Comparison of ENCODE assay signal across 23 mouse cellular contexts in genomic region chr12:89831300-89831699, GRCm38 (mm10).
DNase-seq lines count a peak whose midpoint lies in the region; ATAC-seq and TF ChIP-seq lines count a peak whose summit lies in the region.
"Had no signal": no experiment of that assay in that cellular context is flagged by ENCODE, and none has a peak within 500 bp of the region (broad histone marks: within the 10 kb centered on the region; RNA-seq: fewer than 3 reads in every experiment).

No protein-coding gene starts in this region.

- no peak overlapping the region for H3K4me3 ChIP-seq in kidney, embryonic 15.5 days (replicated peaks)
- no peak overlapping the region for H3K4me3 ChIP-seq in kidney, postnatal 0 days (replicated peaks; ENCODE audit: low read depth, low read length)
- H3K4me3 ChIP-seq in myocyte: peak overlapping the region; percentile 2
- H3K4me3 ChIP-seq in liver, embryonic 12.5 days: no peak overlapping the region
- H3K4me3 ChIP-seq: embryonic facial prominence, embryonic 10.5 days; embryonic facial prominence, embryonic 12.5 days; forebrain, embryonic 13.5 days; forebrain, embryonic 15.5 days had no signal

- H3K27me3 ChIP-seq in kidney, embryonic 15.5 days: no peaks in the 10 kb centered on the region
- no peaks in the 10 kb centered on the region for H3K27me3 ChIP-seq in kidney, postnatal 0 days (ENCODE audit: insufficient read depth, low read length)
- H3K27me3 ChIP-seq in myocyte (ENCODE audit: control insufficient read depth, insufficient read depth, insufficient read length): no peaks in the 10 kb centered on the region
- H3K27me3 ChIP-seq in liver, embryonic 12.5 days (replicated peaks): no peaks in the 10 kb centered on the region
- H3K27me3 ChIP-seq: CH12.LX; embryonic facial prominence, embryonic 12.5 days; forebrain, embryonic 13.5 days; forebrain, embryonic 15.5 days; Patski had no signal

- no peaks in the 10 kb centered on the region for H3K79me2 ChIP-seq in myocyte (ENCODE audit: control insufficient read depth, insufficient read depth)

- no peak overlapping the region for H3K9ac ChIP-seq in kidney, embryonic 15.5 days
- H3K9ac ChIP-seq in kidney, postnatal 0 days (ENCODE audit: low read depth, low read length): no peak overlapping the region
- no peak overlapping the region for H3K9ac ChIP-seq in liver, embryonic 12.5 days
- H3K9ac ChIP-seq: embryonic facial prominence, embryonic 12.5 days; forebrain, embryonic 13.5 days; forebrain, embryonic 15.5 days had no signal

- no peak for TF ChIP-seq POLR2A in myocyte (IDR thresholded peaks at IDR 0.05; ENCODE audit: insufficient read length, low read depth)

- H3K9me3 ChIP-seq in kidney, embryonic 15.5 days (replicated peaks): no peaks in the 10 kb centered on the region
- no peaks in the 10 kb centered on the region for H3K9me3 ChIP-seq in kidney, postnatal 0 days (replicated peaks; ENCODE audit: low read length)
- no peaks in the 10 kb centered on the region for H3K9me3 ChIP-seq in liver, embryonic 12.5 days (replicated peaks)
- H3K9me3 ChIP-seq: embryonic facial prominence, embryonic 10.5 days; embryonic facial prominence, embryonic 12.5 days; forebrain, embryonic 13.5 days; forebrain, embryonic 15.5 days had no signal

- no peak overlapping the region for H3ac ChIP-seq in myocyte (ENCODE audit: control insufficient read depth, insufficient read length)

- no peak overlapping the region for H3K27ac ChIP-seq in kidney, embryonic 15.5 days
- no peak overlapping the region for H3K27ac ChIP-seq in kidney, postnatal 0 days
- H3K27ac ChIP-seq in liver, embryonic 12.5 days: no peak overlapping the region
- H3K27ac ChIP-seq: embryonic facial prominence, embryonic 10.5 days; embryonic facial prominence, embryonic 12.5 days; forebrain, embryonic 13.5 days; forebrain, embryonic 15.5 days had no signal

- no peak for DNase-seq in kidney, adult 11 months
- peak; percentile 60 for DNase-seq in kidney, postnatal 0 days (ENCODE audit: low spot score)
- DNase-seq in kidney, adult 9 months: no peak
- DNase-seq: adrenal gland, adult 8-10 months; adrenal gland, postnatal 14 days; adrenal gland, postnatal 36 days; cerebellum, adult 11-12 months; cerebellum, adult 2 months; cerebellum, adult 9-10 months; cerebellum, postnatal 10 days; cerebellum, postnatal 25 days had no signal

- H3K4me2 ChIP-seq in kidney, embryonic 15.5 days: no peak overlapping the region
- H3K4me2 ChIP-seq in kidney, postnatal 0 days (ENCODE audit: low read length): no peak overlapping the region
- peak overlapping the region; percentile 87 for H3K4me2 ChIP-seq in myocyte (ENCODE audit: low read depth)
- no peak overlapping the region for H3K4me2 ChIP-seq in liver, embryonic 12.5 days
- H3K4me2 ChIP-seq: embryonic facial prominence, embryonic 12.5 days; forebrain, embryonic 13.5 days; forebrain, embryonic 15.5 days had no signal

- ATAC-seq in kidney, embryonic 15.5 days (replicated peaks; ENCODE audit: low FRiP score): peak; percentile 56; the same call in 1 of the 2 replicates
- no peak for ATAC-seq in kidney, postnatal 0 days (replicated peaks; ENCODE audit: low FRiP score, low read depth)
- no peak for ATAC-seq in liver, embryonic 12.5 days
- ATAC-seq: activated CD4-positive, CD25-positive, alpha-beta regulatory T cell, adult 4 months; CD4-positive, CD25-positive, alpha-beta regulatory T cell, adult 4 months; forebrain, embryonic 13.5 days; forebrain, embryonic 15.5 days; Patski had no signal

- TF ChIP-seq CTCF in kidney, postnatal 0 days (IDR thresholded peaks at IDR 0.05; ENCODE audit: low read depth): no peak

- WGBS in kidney, embryonic 15.5 days: 34% methylated on average over 6 of the region's 6 CpGs
- WGBS in kidney, postnatal 0 days: 40% methylated on average over 6 of the region's 6 CpGs
- WGBS in liver, embryonic 12.5 days (ENCODE audit: insufficient replicate concordance): 71% methylated on average over 6 of the region's 6 CpGs

- no peaks in the 10 kb centered on the region for H3K36me3 ChIP-seq in kidney, embryonic 15.5 days
- no peaks in the 10 kb centered on the region for H3K36me3 ChIP-seq in kidney, postnatal 0 days (ENCODE audit: insufficient read depth, low read length)
- H3K36me3 ChIP-seq in myocyte (ENCODE audit: control insufficient read depth, insufficient read depth): no peaks in the 10 kb centered on the region
- no peaks in the 10 kb centered on the region for H3K36me3 ChIP-seq in liver, embryonic 12.5 days
- H3K36me3 ChIP-seq: embryonic facial prominence, embryonic 10.5 days; embryonic facial prominence, embryonic 12.5 days; forebrain, embryonic 15.5 days; G1E had no signal

- H3K4me1 ChIP-seq in kidney, embryonic 15.5 days: no peaks in the 10 kb centered on the region
- H3K4me1 ChIP-seq in kidney, postnatal 0 days (replicated peaks; ENCODE audit: insufficient read depth, low read length): no peaks in the 10 kb centered on the region
- no peaks in the 10 kb centered on the region for H3K4me1 ChIP-seq in liver, embryonic 12.5 days
- H3K4me1 ChIP-seq: embryonic facial prominence, embryonic 10.5 days; embryonic facial prominence, embryonic 12.5 days; forebrain, embryonic 13.5 days; forebrain, embryonic 15.5 days had no signal

TF ChIP-seq in myocyte, 11 proteins besides CTCF, POLR2A, EP300 and RAD21:
- no peak for TF ChIP-seq POLR2AphosphoS2 (IDR thresholded peaks at IDR 0.05; ENCODE audit: insufficient read length, low read depth)
- peak; percentile 94 for TF ChIP-seq TCF12 (IDR thresholded peaks at IDR 0.05; ENCODE audit: insufficient read depth, poor library complexity, severe bottlenecking)
- 0 out of 2 replicates have a peak, but pooled peaks have one; percentile 57 for TF ChIP-seq CEBPB (IDR thresholded peaks at IDR 0.05; ENCODE audit: insufficient read depth, poor library complexity, severe bottlenecking)
- peak in 2 of 3 experiments; percentile 63 to 88 for TF ChIP-seq MYOG (IDR thresholded peaks at IDR 0.05; ENCODE audit: control insufficient read depth in 1 of 3, insufficient read depth in 1 of 3, insufficient read length in 2 of 3, low read depth in 2 of 3)
- no peak for TF ChIP-seq E2F4 (IDR thresholded peaks at IDR 0.05; ENCODE audit: insufficient read depth)
- TF ChIP-seq SRF (IDR thresholded peaks at IDR 0.05; ENCODE audit: control insufficient read depth, insufficient read length, low read depth): no peak
- no peak for TF ChIP-seq REST (IDR thresholded peaks at IDR 0.05; ENCODE audit: insufficient read depth, insufficient read length)
- TF ChIP-seq MAX (IDR thresholded peaks at IDR 0.05; ENCODE audit: low read depth): no peak
- peak; percentile 46 for TF ChIP-seq TCF3 (IDR thresholded peaks at IDR 0.05; ENCODE audit: insufficient read length, low read depth)
- no peak for TF ChIP-seq USF1 (IDR thresholded peaks at IDR 0.05; ENCODE audit: low read depth)
- TF ChIP-seq MYOD1 (IDR thresholded peaks at IDR 0.05; ENCODE audit: control insufficient read depth in 1 of 3, insufficient read length in 2 of 3, low read depth in 2 of 3): peak; percentile 82 to 86 (median 85)
